Mouse (Mus musculus) hindbrain, embryonic 14.5 days (tissue): ENCODE results near the gene Hoxd11. TPM values are rescaled to one million over a fixed set of nuclear protein-coding genes. Genes with fewer than 3 reads are reported as not detected.
A peak's percentile ranks its signal among the peaks of the same experiment; 100 is the strongest.

Source experiments
- ATAC-seq: fragments of 200-750 bp; cut with Nextera tagmentation; 2 replicates; pipeline ENCODE4 v1.8.0; 2017; ENCODE audit warnings: moderate number of reproducible peaks, mild to moderate bottlenecking, moderate TSS enrichment, moderate library complexity; ENCODE audit not compliant: low FRiP score
- DNase-seq: peaks from one replicate; pipeline ENCODE4 v3.0.0-alpha.2; 2015; ENCODE audit warnings: low spot score
- H3K27ac ChIP-seq: fragments of 300-500 bp; sonication (generic); 2 replicates; pipeline ENCODE4 v1.5.1; 2014; ENCODE audit warnings: mild to moderate bottlenecking, moderate library complexity
- H3K27me3 ChIP-seq: fragments of 300-500 bp; sonication (generic); 2 replicates; pipeline ENCODE4 v1.6.1; 2014; ENCODE audit warnings: mild to moderate bottlenecking, low read length, mixed read lengths; ENCODE audit not compliant: control insufficient read depth, insufficient read depth
- H3K36me3 ChIP-seq: fragments of 300-500 bp; sonication (generic); replicated peaks from 2 replicates; pipeline ENCODE4 v1.6.1; 2014; ENCODE audit not compliant: control insufficient read depth, insufficient read depth
- H3K4me1 ChIP-seq: fragments of 300-500 bp; sonication (generic); replicated peaks from 2 replicates; pipeline ENCODE4 v1.6.1; 2014; ENCODE audit warnings: antibody characterized with exemption, low read length, mixed read lengths; ENCODE audit not compliant: control insufficient read depth, insufficient read depth
- H3K4me2 ChIP-seq: fragments of 300-500 bp; sonication (generic); replicated peaks from 2 replicates; pipeline ENCODE4 v1.6.1; 2014; ENCODE audit warnings: mild to moderate bottlenecking, moderate library complexity
- H3K4me3 ChIP-seq: fragments of 300-500 bp; sonication (generic); replicated peaks from 2 replicates; pipeline ENCODE4 v1.5.1; 2014; ENCODE audit warnings: mild to moderate bottlenecking, low read length
- H3K9ac ChIP-seq: fragments of 300-500 bp; sonication (generic); 2 replicates; pipeline ENCODE4 v1.6.1; 2014
- H3K9me3 ChIP-seq: fragments of 300-500 bp; sonication (generic); 2 replicates; pipeline ENCODE4 v1.6.1; 2016; ENCODE audit warnings: low read length; ENCODE audit not compliant: control insufficient read depth
- WGBS: fragments of 180-500 bp; shearing (Covaris S2); extraction: QIAGEN DNeasy Blood & Tissue Kit; methylation state at CpG from one replicate; pipeline ENCODE4 v1.1.7; 2014; 5-methylcytosine and 5-hydroxymethylcytosine counted together
- polyA plus RNA-seq: library from polyadenylated mRNA; unstranded; fragments of >200 nt; fragmentation: Nextera tagmentation; extraction: Ambion mirVana; gene quantifications from 2 replicates; pipeline ENCODE4 v1.2.1, GENCODE M21; 2014

The Hoxd11 gene
- polyA plus RNA-seq, result not detected in 2 replicates

GRCm38 (mm10) chr2:74678891-74679595 is at the start of gene Hoxd11:
Hoxd11 (plus strand) TSS chr2:74679557.
- H3K9me3 ChIP-seq, result no peaks in the 10 kb centered on the region
- no peaks in the 10 kb centered on the region for H3K36me3 ChIP-seq
- H3K27ac ChIP-seq, result no peak within 1 kb of the TSS
- no peak for DNase-seq
- 2% methylated on average over 15 of the region's 15 CpGs for WGBS
- no peak for ATAC-seq
- H3K4me1 ChIP-seq, result no peaks in the 10 kb centered on the region
- H3K4me3 ChIP-seq, result no peak within 1 kb of the TSS
- H3K9ac ChIP-seq, result no peak within 1 kb of the TSS
- peaks cover 99% of the 10 kb centered on the region for H3K27me3 ChIP-seq
- H3K4me2 ChIP-seq, result no peak within 1 kb of the TSS

- Histone ChIP-seq H3K4me2 (no peak overlapping the region), H3K9me3 (no peaks in the 10 kb centered on the region), H3K9ac (no peak overlapping the region), H3K4me3 (no peak overlapping the region), H3K27me3 (no peaks in the 10 kb centered on the region; the same call in 1 of the 2 replicates), H3K27ac (no peak overlapping the region), H3K36me3 (no peaks in the 10 kb centered on the region), H3K4me1 (no peaks in the 10 kb centered on the region)
- WGBS, result 73% methylated on average over 4 of the region's 4 CpGs
- no peak for ATAC-seq
- no peak for DNase-seq
These were observed 43.9 kb upstream of the Hoxd11 start for GRCm38 (mm10) chr2:74635412-74635811.

- Histone ChIP-seq H3K9ac (no peak overlapping the region), H3K4me2 (no peak overlapping the region), H3K9me3 (no peaks in the 10 kb centered on the region), H3K27me3 (peaks cover 51% of the 10 kb centered on the region), H3K4me1 (no peaks in the 10 kb centered on the region), H3K4me3 (no peak overlapping the region), H3K36me3 (no peaks in the 10 kb centered on the region), H3K27ac (no peak overlapping the region)
- ATAC-seq, result no peak
- 66% methylated on average over 5 of the region's 5 CpGs for WGBS
- DNase-seq, result no peak
These were observed 36.9 kb upstream of the Hoxd11 start for GRCm38 (mm10) chr2:74642431-74642830.

GRCm38 (mm10) chr2:74645631-74646030 is 33.7 kb upstream of the Hoxd11 start:
- Histone ChIP-seq H3K9ac (no peak overlapping the region), H3K27me3 (peaks cover 82% of the 10 kb centered on the region), H3K4me1 (no peaks in the 10 kb centered on the region), H3K4me2 (no peak overlapping the region), H3K27ac (no peak overlapping the region), H3K36me3 (no peaks in the 10 kb centered on the region), H3K9me3 (no peaks in the 10 kb centered on the region), H3K4me3 (no peak overlapping the region)
- DNase-seq (no peak), ATAC-seq (no peak)
- 90% methylated on average over 3 of the region's 3 CpGs for WGBS

GRCm38 (mm10) chr2:74647082-74647864 is 32.1 kb upstream of the Hoxd11 start:
- Histone ChIP-seq H3K36me3 (no peaks in the 10 kb centered on the region), H3K27me3 (peaks cover 96% of the 10 kb centered on the region), H3K4me1 (no peaks in the 10 kb centered on the region), H3K9me3 (no peaks in the 10 kb centered on the region), H3K4me2 (no peak overlapping the region), H3K27ac (no peak overlapping the region), H3K4me3 (no peak overlapping the region), H3K9ac (no peak overlapping the region)
- no peak for ATAC-seq
- 16% methylated on average over 7 of the region's 7 CpGs for WGBS
- DNase-seq, result no peak

- no peak overlapping the region for H3K27ac ChIP-seq
- WGBS, result 45% methylated on average over 2 of the region's 2 CpGs
- peaks cover 88% of the 10 kb centered on the region for H3K27me3 ChIP-seq
- H3K4me2 ChIP-seq, result no peak overlapping the region
- H3K4me1 ChIP-seq, result peaks cover 5% of the 10 kb centered on the region; the same call in 1 of the 2 replicates
- H3K9me3 ChIP-seq, result no peaks in the 10 kb centered on the region
- DNase-seq, result no peak
- no peak for ATAC-seq
- no peak overlapping the region for H3K4me3 ChIP-seq
- H3K9ac ChIP-seq, result no peak overlapping the region
- no peaks in the 10 kb centered on the region for H3K36me3 ChIP-seq
These were observed 26.4 kb upstream of the Hoxd11 start for GRCm38 (mm10) chr2:74652996-74653340.

- Histone ChIP-seq H3K9ac (peak overlapping the region; percentile 1; the same call in 1 of the 2 replicates), H3K4me1 (peaks cover 5% of the 10 kb centered on the region; the same call in 1 of the 2 replicates), H3K36me3 (no peaks in the 10 kb centered on the region), H3K27ac (peak overlapping the region; percentile 26; the same call in 1 of the 2 replicates), H3K4me3 (peak overlapping the region; percentile 5; the same call in 1 of the 2 replicates), H3K4me2 (peak overlapping the region; percentile 52), H3K9me3 (no peaks in the 10 kb centered on the region), H3K27me3 (peaks cover 88% of the 10 kb centered on the region)
- ATAC-seq (no peak), DNase-seq (peak; percentile 27)
- WGBS, result 12% methylated on average over 17 of the region's 17 CpGs
These were observed 25.4 kb upstream of the Hoxd11 start for GRCm38 (mm10) chr2:74653781-74654535.

GRCm38 (mm10) chr2:74654743-74655419 is 24.5 kb upstream of the Hoxd11 start:
- Histone ChIP-seq H3K4me2 (peak overlapping the region; percentile 52), H3K9ac (peak overlapping the region; percentile 1; the same call in 1 of the 2 replicates), H3K36me3 (no peaks in the 10 kb centered on the region), H3K4me3 (peak overlapping the region; percentile 33), H3K27me3 (peaks cover 88% of the 10 kb centered on the region), H3K4me1 (peaks cover 5% of the 10 kb centered on the region; the same call in 1 of the 2 replicates), H3K9me3 (no peaks in the 10 kb centered on the region), H3K27ac (0 out of 2 replicates have a peak overlapping the region, but pooled peaks have one; percentile 66)
- ATAC-seq, result no peak
- WGBS, result 5% methylated on average over 16 of the region's 20 CpGs
- DNase-seq, result peak; percentile 23
